Mouse (Mus musculus): ENCODE results near the gene Xirp1. TPM values are rescaled to one million over a fixed set of nuclear protein-coding genes. Genes with fewer than 3 reads are reported as not detected.

Xirp1 gene
- total and polyA plus RNA-seq, 3 experiments: not detected

DNA sequence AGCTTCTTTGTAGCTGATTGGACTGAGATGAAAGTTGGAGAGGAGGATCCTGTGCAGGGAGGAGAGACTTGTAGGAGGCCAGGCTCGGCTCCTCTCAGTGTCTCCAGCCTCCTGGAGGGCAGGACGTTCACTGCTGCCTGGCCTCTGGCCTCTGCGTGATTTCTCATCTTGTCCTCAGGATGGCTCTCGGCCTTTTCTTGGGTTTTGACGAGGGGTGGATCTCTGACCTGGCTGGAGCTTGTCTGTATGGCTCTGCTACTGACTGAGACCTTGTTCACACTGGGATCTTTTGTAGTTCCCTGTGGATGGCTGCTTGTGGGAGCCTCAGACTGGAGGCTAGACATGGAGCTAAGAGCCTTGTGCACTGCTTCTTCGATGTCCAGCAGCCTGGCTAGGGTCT is 8.6 kb downstream of the Xirp1 start:
- no peaks in the 10 kb centered on the region; a peak in 1 of 4 replicates for H3K27me3 ChIP-seq (ENCODE audit: control insufficient read depth in 1 of 2, insufficient read depth in 2 of 2, low read length in 2 of 2)

DNA sequence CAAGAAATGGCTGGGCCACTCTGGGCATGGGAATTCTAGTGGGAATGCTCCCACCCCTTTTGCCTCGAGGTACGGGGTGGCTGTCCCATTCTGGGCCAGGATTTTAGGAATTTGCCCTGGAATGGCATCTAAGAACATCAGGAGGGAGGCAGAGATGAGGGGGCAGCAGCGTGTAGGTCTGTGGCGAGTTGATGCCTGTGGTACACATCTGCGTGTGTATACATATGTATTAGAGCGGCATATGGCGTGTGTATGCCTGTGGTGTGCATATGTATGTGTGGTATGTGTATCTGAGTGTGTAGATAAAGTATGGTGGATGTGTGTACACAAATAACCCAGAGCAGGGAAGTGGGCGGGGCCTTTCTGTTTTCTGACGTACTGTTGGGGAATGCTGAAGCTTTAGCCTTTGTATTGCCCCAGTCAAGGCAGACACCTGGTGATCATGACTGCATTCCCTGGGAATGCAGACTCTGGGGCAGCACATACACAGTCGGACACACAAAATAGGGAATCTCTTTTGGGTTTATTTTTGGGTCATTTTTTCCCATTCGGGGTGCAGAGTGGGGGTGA is 10.1 kb downstream of the Xirp1 start:
- Histone ChIP-seq H3K9me3 (replicated peaks; ENCODE audit: insufficient read depth, low read length) (no peaks in the 10 kb centered on the region), H3K4me3 (ENCODE audit: control insufficient read depth in 1 of 2, insufficient read depth in 1 of 2, low read depth in 2 of 2, low read length in 2 of 2) (no peak overlapping the region), H3K4me1 (ENCODE audit: control insufficient read depth in 1 of 2, insufficient read depth in 2 of 2, low read length in 2 of 2) (peaks cover 0 to 3% of the 10 kb centered on the region in 2 experiments; a peak in 2 of 4 replicates), H3K9ac (ENCODE audit: control insufficient read depth, low read depth, low read length, poor library complexity, severe bottlenecking) (no peak overlapping the region), H3K27me3 (ENCODE audit: control insufficient read depth in 1 of 2, insufficient read depth in 2 of 2, low read length in 2 of 2) (no peaks in the 10 kb centered on the region; a peak in 1 of 4 replicates), H3K27ac (ENCODE audit: control insufficient read depth, low read depth, low read length) (no peak overlapping the region), H3K79me2 (ENCODE audit: control insufficient read depth, insufficient read depth, low read length, poor library complexity) (no peaks in the 10 kb centered on the region), H3K36me3 (ENCODE audit: control insufficient read depth in 1 of 2, insufficient read depth in 2 of 2, low read length in 2 of 2) (peaks cover 0 to 6% of the 10 kb centered on the region in 2 experiments; a peak in 2 of 4 replicates)
- DNase-seq (ENCODE audit: low read depth, low spot score): no peak
- no peak for TF ChIP-seq KAT2A (conservative IDR thresholded peaks at IDR 0.05; ENCODE audit: low read depth, low read length)
- no peak for TF ChIP-seq POLR2AphosphoS5 (IDR thresholded peaks at IDR 0.05; ENCODE audit: borderline replicate concordance, low read depth, low read length)
- TF ChIP-seq NRF1 (IDR thresholded peaks at IDR 0.05; ENCODE audit: insufficient read depth, low read depth, low read length, poor library complexity, severe bottlenecking): no peak
- TF ChIP-seq CHD2 (IDR thresholded peaks at IDR 0.05; ENCODE audit: low read length): no peak
- no peak for TF ChIP-seq MXI1 (IDR thresholded peaks at IDR 0.05; ENCODE audit: low read depth, low read length)
- TF ChIP-seq TAL1 (IDR thresholded peaks at IDR 0.05; ENCODE audit: low read length): no peak
- TF ChIP-seq MYC (IDR thresholded peaks at IDR 0.05; ENCODE audit: low read depth, low read length): no peak
- no peak for TF ChIP-seq UBTF (IDR thresholded peaks at IDR 0.05; ENCODE audit: borderline replicate concordance, insufficient read depth, low read depth, low read length)
- TF ChIP-seq USF2 (IDR thresholded peaks at IDR 0.05; ENCODE audit: borderline replicate concordance in 1 of 2, insufficient read depth in 1 of 2, low read depth in 1 of 2, low read length in 2 of 2): no peak
- no peak for TF ChIP-seq ETS1 (IDR thresholded peaks at IDR 0.05; ENCODE audit: low read depth, low read length)
- no peak for TF ChIP-seq E2F4 (IDR thresholded peaks at IDR 0.05; ENCODE audit: borderline replicate concordance, low read depth, low read length)
- TF ChIP-seq CTCF (IDR thresholded peaks at IDR 0.05 in 2 of 3, conservative IDR thresholded peaks at IDR 0.05 in 1 of 3; ENCODE audit: control insufficient read depth in 1 of 3, insufficient read depth in 1 of 3, low read depth in 2 of 3, low read length in 3 of 3, poor library complexity in 1 of 3, severe bottlenecking in 1 of 3): no peak
- TF ChIP-seq ZMIZ1 (IDR thresholded peaks at IDR 0.05; ENCODE audit: low read depth, low read length): no peak
- no peak for TF ChIP-seq BHLHE40 (IDR thresholded peaks at IDR 0.05; ENCODE audit: borderline replicate concordance, low read depth, low read length)
- TF ChIP-seq MAX (IDR thresholded peaks at IDR 0.05; ENCODE audit: low read length): no peak

More for the DNA sequence above, 8.6 kb downstream of the Xirp1 start:
- H3K27ac ChIP-seq (ENCODE audit: control insufficient read depth, low read depth, low read length): no peak overlapping the region
- no peaks in the 10 kb centered on the region for H3K79me2 ChIP-seq (ENCODE audit: control insufficient read depth, insufficient read depth, low read length, poor library complexity)
- no peak for TF ChIP-seq NRF1 (IDR thresholded peaks at IDR 0.05; ENCODE audit: insufficient read depth, low read depth, low read length, poor library complexity, severe bottlenecking)
- no peak for TF ChIP-seq USF2 (IDR thresholded peaks at IDR 0.05; ENCODE audit: borderline replicate concordance in 1 of 2, insufficient read depth in 1 of 2, low read depth in 1 of 2, low read length in 2 of 2)
- TF ChIP-seq MAX (IDR thresholded peaks at IDR 0.05; ENCODE audit: low read length): no peak
- no peak for TF ChIP-seq KAT2A (conservative IDR thresholded peaks at IDR 0.05; ENCODE audit: low read depth, low read length)
- no peak for TF ChIP-seq NELFE (IDR thresholded peaks at IDR 0.05; ENCODE audit: low read depth, low read length)
- no peak for TF ChIP-seq MAZ (IDR thresholded peaks at IDR 0.05; ENCODE audit: low read depth, low read length)
- TF ChIP-seq TCF12 (IDR thresholded peaks at IDR 0.05; ENCODE audit: low read depth, low read length): no peak
- no peak for TF ChIP-seq MYB (IDR thresholded peaks at IDR 0.05; ENCODE audit: low read depth, low read length)
- TF ChIP-seq HCFC1 (IDR thresholded peaks at IDR 0.05; ENCODE audit: low read depth, low read length): no peak
- TF ChIP-seq TAL1 (IDR thresholded peaks at IDR 0.05; ENCODE audit: low read length): no peak
- no peak for TF ChIP-seq ELF1 (IDR thresholded peaks at IDR 0.05; ENCODE audit: low read depth, low read length)
- no peak for TF ChIP-seq BHLHE40 (IDR thresholded peaks at IDR 0.05; ENCODE audit: borderline replicate concordance, low read depth, low read length)
- TF ChIP-seq RAD21 (IDR thresholded peaks at IDR 0.05; ENCODE audit: low read depth, low read length): no peak
- no peak for TF ChIP-seq ETS1 (IDR thresholded peaks at IDR 0.05; ENCODE audit: low read depth, low read length)
- TF ChIP-seq MYC (IDR thresholded peaks at IDR 0.05; ENCODE audit: low read depth, low read length): no peak
- TF ChIP-seq CHD1 (IDR thresholded peaks at IDR 0.05; ENCODE audit: low read depth, low read length): no peak
- no peak for TF ChIP-seq GATA1 (IDR thresholded peaks at IDR 0.05; ENCODE audit: low read depth, low read length)
- no peak for TF ChIP-seq POLR2A (IDR thresholded peaks at IDR 0.05; ENCODE audit: control insufficient read depth in 1 of 2, insufficient read depth in 1 of 2, low read depth in 1 of 2, low read length in 2 of 2, poor library complexity in 1 of 2)
- TF ChIP-seq E2F4 (IDR thresholded peaks at IDR 0.05; ENCODE audit: borderline replicate concordance, low read depth, low read length): no peak
- no peak for DNase-seq (ENCODE audit: low read depth, low spot score)
- H3K9ac ChIP-seq (ENCODE audit: control insufficient read depth, low read depth, low read length, poor library complexity, severe bottlenecking): no peak overlapping the region
- H3K4me1 ChIP-seq (ENCODE audit: control insufficient read depth in 1 of 2, insufficient read depth in 2 of 2, low read length in 2 of 2): peaks cover 0 to 3% of the 10 kb centered on the region in 2 experiments; a peak in 2 of 4 replicates
- H3K9me3 ChIP-seq (replicated peaks; ENCODE audit: insufficient read depth, low read length): no peaks in the 10 kb centered on the region
- peaks cover 0 to 6% of the 10 kb centered on the region in 2 experiments; a peak in 2 of 4 replicates for H3K36me3 ChIP-seq (ENCODE audit: control insufficient read depth in 1 of 2, insufficient read depth in 2 of 2, low read length in 2 of 2)
- no peak overlapping the region for H3K4me3 ChIP-seq (ENCODE audit: control insufficient read depth in 1 of 2, insufficient read depth in 1 of 2, low read depth in 2 of 2, low read length in 2 of 2)
